Comparison of ENCODE assay signal across 18 mouse cellular contexts in genomic region chr11:79991600-79991999, GRCm38 (mm10). TPM values are rescaled to one million over a fixed set of nuclear protein-coding genes. Genes with fewer than 3 reads are reported as not detected.
DNase-seq lines count a peak whose midpoint lies in the region; ATAC-seq and TF ChIP-seq lines count a peak whose summit lies in the region.
"Had no signal": no experiment of that assay in that cellular context is flagged by ENCODE, and none has a peak within 500 bp of the region (broad histone marks: within the 10 kb centered on the region; RNA-seq: fewer than 3 reads in every experiment).

No protein-coding gene starts in this region.

- DNase-seq in MEL (ENCODE audit: low read depth, low spot score): peak; percentile 41
- no peak for DNase-seq in liver, postnatal 0 days
- no peak for DNase-seq in kidney, adult 8-10 months
- no peak for DNase-seq in frontal cortex, postnatal 14 days (ENCODE audit: low spot score in 2 of 2)
- DNase-seq: adrenal gland, postnatal 14 days; gastrocnemius, adult 2 months; heart, adult 2 months; kidney, adult 18-20 months; layer of hippocampus, postnatal 36 days had no signal

- no peak overlapping the region for H3K27ac ChIP-seq in MEL (ENCODE audit: control insufficient read depth, low read depth, low read length)
- no peak overlapping the region for H3K27ac ChIP-seq in liver, postnatal 0 days (ENCODE audit: low read depth)

- no peaks in the 10 kb centered on the region for H3K27me3 ChIP-seq in erythroblast, embryonic 14.5 days (ENCODE audit: control insufficient read depth)
- no peaks in the 10 kb centered on the region for H3K27me3 ChIP-seq in megakaryocyte, embryonic 14.5 days (replicated peaks)
- H3K27me3 ChIP-seq in MEL (ENCODE audit: control insufficient read depth in 1 of 2, insufficient read depth in 2 of 2, low read length in 2 of 2): no peaks in the 10 kb centered on the region
- no peaks in the 10 kb centered on the region for H3K27me3 ChIP-seq in liver, postnatal 0 days (ENCODE audit: insufficient read depth, low read length)
- H3K27me3 ChIP-seq: CH12.LX; embryonic facial prominence, embryonic 15.5 days; lung, embryonic 15.5 days; midbrain, embryonic 12.5 days had no signal

- peaks cover 24% of the 10 kb centered on the region for H3K79me2 ChIP-seq in MEL (ENCODE audit: control insufficient read depth, insufficient read depth, low read length, poor library complexity)

- H3K4me3 ChIP-seq in erythroblast, embryonic 14.5 days (replicated peaks): peak overlapping the region; percentile 88
- peak overlapping the region; percentile 59 for H3K4me3 ChIP-seq in megakaryocyte, embryonic 14.5 days (replicated peaks)
- no peak overlapping the region for H3K4me3 ChIP-seq in MEL (ENCODE audit: control insufficient read depth in 1 of 2, insufficient read depth in 1 of 2, low read depth in 2 of 2, low read length in 2 of 2)
- no peak overlapping the region for H3K4me3 ChIP-seq in liver, postnatal 0 days (ENCODE audit: low read depth, low read length)

- no peak for TF ChIP-seq CTCF in MEL (IDR thresholded peaks at IDR 0.05 in 2 of 3, conservative IDR thresholded peaks at IDR 0.05 in 1 of 3; ENCODE audit: control insufficient read depth in 1 of 3, insufficient read depth in 1 of 3, low read depth in 2 of 3, low read length in 3 of 3, poor library complexity in 1 of 3, severe bottlenecking in 1 of 3)
- no peak for TF ChIP-seq CTCF in liver, postnatal 0 days (IDR thresholded peaks at IDR 0.05; ENCODE audit: low read depth)

- no peak overlapping the region for H3K9ac ChIP-seq in MEL (ENCODE audit: control insufficient read depth, low read depth, low read length, poor library complexity, severe bottlenecking)
- no peak overlapping the region for H3K9ac ChIP-seq in liver, postnatal 0 days (replicated peaks)

- TF ChIP-seq POLR2A in MEL (IDR thresholded peaks at IDR 0.05; ENCODE audit: control insufficient read depth in 1 of 2, insufficient read depth in 1 of 2, low read depth in 1 of 2, low read length in 2 of 2, poor library complexity in 1 of 2): no peak

- no peaks in the 10 kb centered on the region for H3K9me3 ChIP-seq in erythroblast, embryonic 14.5 days (ENCODE audit: control insufficient read depth, low read length)
- no peaks in the 10 kb centered on the region for H3K9me3 ChIP-seq in megakaryocyte, embryonic 14.5 days
- H3K9me3 ChIP-seq in MEL (replicated peaks; ENCODE audit: insufficient read depth, low read length): no peaks in the 10 kb centered on the region
- H3K9me3 ChIP-seq in liver, postnatal 0 days (ENCODE audit: low read length): no peaks in the 10 kb centered on the region
- H3K9me3 ChIP-seq: embryonic facial prominence, embryonic 10.5 days; embryonic facial prominence, embryonic 15.5 days; lung, embryonic 15.5 days; midbrain, embryonic 12.5 days had no signal

- H3K4me2 ChIP-seq in liver, postnatal 0 days (ENCODE audit: low read depth, low read length): peak overlapping the region; percentile 91; the same call in 1 of the 2 replicates

- no peak for TF ChIP-seq EP300 in MEL (IDR thresholded peaks at IDR 0.05; ENCODE audit: low read depth in 1 of 2, low read length in 2 of 2)
- TF ChIP-seq EP300 in liver, postnatal 0 days (IDR thresholded peaks at IDR 0.05; ENCODE audit: low read depth): no peak

- WGBS in liver, postnatal 0 days (ENCODE audit: insufficient replicate concordance): 85% methylated on average over 5 of the region's 5 CpGs

- TF ChIP-seq RAD21 in MEL (IDR thresholded peaks at IDR 0.05; ENCODE audit: low read depth, low read length): no peak

- peaks cover 14% of the 10 kb centered on the region for H3K36me3 ChIP-seq in erythroblast, embryonic 14.5 days (ENCODE audit: control insufficient read depth)
- peaks cover 6% of the 10 kb centered on the region for H3K36me3 ChIP-seq in megakaryocyte, embryonic 14.5 days (replicated peaks; ENCODE audit: low read length)
- H3K36me3 ChIP-seq in MEL (ENCODE audit: control insufficient read depth in 1 of 2, insufficient read depth in 2 of 2, low read length in 2 of 2): peaks cover 9 to 21% of the 10 kb centered on the region in 2 experiments
- peaks cover 7% of the 10 kb centered on the region for H3K36me3 ChIP-seq in liver, postnatal 0 days (replicated peaks; ENCODE audit: insufficient read depth, low read length)

- ATAC-seq in erythroblast, adult 5-6 weeks (replicated peaks; ENCODE audit: low FRiP score, poor library complexity, severe bottlenecking): no peak
- no peak for ATAC-seq in megakaryocyte, adult 5-6 weeks (ENCODE audit: poor library complexity, severe bottlenecking)
- ATAC-seq in liver, postnatal 0 days: no peak

- peaks cover 23% of the 10 kb centered on the region for H3K4me1 ChIP-seq in erythroblast, embryonic 14.5 days (ENCODE audit: control insufficient read depth)
- peaks cover 9% of the 10 kb centered on the region; the same call in 1 of the 2 replicates for H3K4me1 ChIP-seq in megakaryocyte, embryonic 14.5 days
- peaks cover 3 to 7% of the 10 kb centered on the region in 2 experiments; a peak in 3 of 4 replicates for H3K4me1 ChIP-seq in MEL (ENCODE audit: control insufficient read depth in 1 of 2, insufficient read depth in 2 of 2, low read length in 2 of 2)
- no peaks in the 10 kb centered on the region for H3K4me1 ChIP-seq in liver, postnatal 0 days (ENCODE audit: insufficient read depth)
- H3K4me1 ChIP-seq: embryonic facial prominence, embryonic 15.5 days had no signal

TF ChIP-seq in MEL, 35 proteins besides CTCF, POLR2A, EP300 and RAD21:
- TF ChIP-seq CHD2 (IDR thresholded peaks at IDR 0.05; ENCODE audit: low read length): no peak
- TF ChIP-seq JUND (IDR thresholded peaks at IDR 0.05; ENCODE audit: low read depth, low read length): no peak
- TF ChIP-seq NELFE (IDR thresholded peaks at IDR 0.05; ENCODE audit: low read depth, low read length): no peak
- no peak for TF ChIP-seq MYB (IDR thresholded peaks at IDR 0.05; ENCODE audit: low read depth, low read length)
- no peak for TF ChIP-seq MAFK (IDR thresholded peaks at IDR 0.05; ENCODE audit: borderline replicate concordance, low read depth, low read length)
- TF ChIP-seq GATA1 (IDR thresholded peaks at IDR 0.05; ENCODE audit: low read depth, low read length): no peak
- no peak for TF ChIP-seq POLR2AphosphoS5 (IDR thresholded peaks at IDR 0.05; ENCODE audit: borderline replicate concordance, low read depth, low read length)
- no peak for TF ChIP-seq BHLHE40 (IDR thresholded peaks at IDR 0.05; ENCODE audit: borderline replicate concordance, low read depth, low read length)
- no peak for TF ChIP-seq NRF1 (IDR thresholded peaks at IDR 0.05; ENCODE audit: insufficient read depth, low read depth, low read length, poor library complexity, severe bottlenecking)
- TF ChIP-seq CHD1 (IDR thresholded peaks at IDR 0.05; ENCODE audit: low read depth, low read length): no peak

RNA-seq across cellular contexts. Expression of gene Suz12, which starts 1.3 kb away (rescaled TPM):
- polyA plus RNA-seq in erythroblast, embryonic 14.5 days (2012): 0.95 and 1.1 TPM in 2 replicates
- 30.6 and 40.1 TPM in 2 replicates for total RNA-seq in erythroblast, adult 5-6 weeks (2015; ENCODE audit: low replicate concordance)
- total RNA-seq in erythroblast, adult 5-6 weeks (2017; ENCODE audit: low replicate concordance): 42.0 and 55.1 TPM in 2 replicates
- 2.8 and 3.0 TPM in 2 replicates for polyA plus RNA-seq in megakaryocyte, embryonic 14.5 days (2012; ENCODE audit: insufficient read depth, low replicate concordance)
- 75.5 and 86.8 TPM in 2 replicates for total RNA-seq in megakaryocyte, adult 5-6 weeks (2015)
- total RNA-seq in megakaryocyte, adult 5-6 weeks (2017): 64.6 and 77.2 TPM in 2 replicates
- 33.2 and 35.6 TPM in 2 replicates for total RNA-seq in MEL (2012; rRNA removed)
- 100 to 1,000 TPM in 1 of 2 experiments, 10 to 100 TPM in 1; 43.9 to 191 TPM for polyA plus RNA-seq in MEL (2012; ENCODE audit: insufficient read depth in 1 of 2, insufficient read length in 2 of 2, low read depth in 1 of 2, low replicate concordance in 2 of 2, missing spikeins in 1 of 2)
- polyA plus RNA-seq in liver, postnatal 0 days (2015; fragmentation: Nextera tagmentation; extraction: Ambion mirVana): 10.7 and 11.2 TPM in 2 replicates

RNA-seq across cellular contexts. Expression of gene Utp6, which starts 29.4 kb away (rescaled TPM):
- 0.19 and 0.37 TPM in 2 replicates for polyA plus RNA-seq in erythroblast, embryonic 14.5 days (2012)
- total RNA-seq in erythroblast, adult 5-6 weeks (2015; ENCODE audit: low replicate concordance): 2.3 and 15.0 TPM in 2 replicates
- total RNA-seq in erythroblast, adult 5-6 weeks (2017; ENCODE audit: low replicate concordance): 13.4 and 17.3 TPM in 2 replicates
- polyA plus RNA-seq in megakaryocyte, embryonic 14.5 days (2012; ENCODE audit: insufficient read depth, low replicate concordance): 2.4 TPM in 1 of 2 replicates, not detected in the other
- 17.9 and 22.9 TPM in 2 replicates for total RNA-seq in megakaryocyte, adult 5-6 weeks (2015)
- 51.6 and 74.4 TPM in 2 replicates for total RNA-seq in megakaryocyte, adult 5-6 weeks (2017)
- total RNA-seq in MEL (2012; rRNA removed): 93.8 and 97.9 TPM in 2 replicates
- polyA plus RNA-seq in MEL (2012; ENCODE audit: insufficient read depth in 1 of 2, insufficient read length in 2 of 2, low read depth in 1 of 2, low replicate concordance in 2 of 2, missing spikeins in 1 of 2): 10 to 100 TPM in 1 of 2 experiments, not detected in 1; 88.6 TPM
- 15.1 and 15.9 TPM in 2 replicates for polyA plus RNA-seq in liver, postnatal 0 days (2015; fragmentation: Nextera tagmentation; extraction: Ambion mirVana)

Comparison
In these comparisons a context has a peak if more than half of its experiments do, and no peak if none do; other contexts are left out.
1. H3K4me3 ChIP-seq: peak in erythroblast, embryonic 14.5 days (single experiment) and megakaryocyte, embryonic 14.5 days (single experiment); none in MEL (0 of 2) and liver, postnatal 0 days (single experiment).